Mouse (Mus musculus) cortical plate, adult 2 months (tissue): ENCODE measurements around the gene Cobl.

Experiments
- CTCF ChIP-seq: fragments of 200-500 bp; IDR thresholded peaks from 2 replicates; pipeline ENCODE4 v1.5.1; 2011; ENCODE audit warnings: mild to moderate bottlenecking, control low read depth, low read length; ENCODE audit not compliant: insufficient read depth; ENCODE audit errors: extremely low read depth
- POLR2A ChIP-seq: fragments of 200-500 bp; IDR thresholded peaks from 2 replicates; pipeline ENCODE4 v1.6.1; 2011; ENCODE audit warnings: mild to moderate bottlenecking, low read length, control low read depth; ENCODE audit not compliant: insufficient read depth; ENCODE audit errors: extremely low read depth

DNA sequence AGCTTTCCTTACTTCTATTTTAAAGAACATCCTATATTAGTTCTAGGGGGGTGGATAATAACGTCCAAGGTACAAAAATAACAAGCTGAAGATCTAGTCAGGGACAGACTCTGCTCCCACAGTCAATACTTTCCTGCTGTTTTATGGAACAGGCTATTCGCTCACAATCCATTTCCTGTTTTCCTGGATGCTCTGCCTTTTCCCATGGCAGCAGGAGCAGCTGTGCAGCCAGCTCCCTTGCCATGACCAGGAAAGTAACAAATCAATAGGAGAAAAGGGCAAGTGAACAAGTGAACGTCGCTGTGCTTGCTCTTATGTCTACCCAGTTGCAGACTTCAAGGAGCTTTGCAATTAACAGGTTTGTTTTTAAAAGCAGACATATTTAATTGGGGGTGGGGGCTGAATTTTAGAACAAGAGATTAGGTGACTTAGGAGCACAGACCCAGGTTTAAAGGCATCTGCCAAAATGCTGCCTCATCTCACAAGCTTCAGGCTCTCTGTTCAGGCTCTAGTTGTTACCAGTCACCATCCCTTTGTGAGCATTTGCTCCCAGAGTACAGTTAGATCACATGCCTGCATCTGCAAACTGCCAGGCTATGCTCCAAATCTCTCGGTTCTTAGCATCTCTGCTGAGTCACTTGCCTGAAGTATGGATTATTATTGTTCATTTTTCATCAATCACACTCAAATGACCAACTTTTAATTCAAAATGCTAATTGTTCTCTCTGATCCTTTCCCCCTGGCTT, 164.9 kb downstream of the Cobl start:
- TF ChIP-seq CTCF (no peak), POLR2A (no peak)
